Mouse (Mus musculus): Measurements from ENCODE around the gene Isy1.

DNA sequence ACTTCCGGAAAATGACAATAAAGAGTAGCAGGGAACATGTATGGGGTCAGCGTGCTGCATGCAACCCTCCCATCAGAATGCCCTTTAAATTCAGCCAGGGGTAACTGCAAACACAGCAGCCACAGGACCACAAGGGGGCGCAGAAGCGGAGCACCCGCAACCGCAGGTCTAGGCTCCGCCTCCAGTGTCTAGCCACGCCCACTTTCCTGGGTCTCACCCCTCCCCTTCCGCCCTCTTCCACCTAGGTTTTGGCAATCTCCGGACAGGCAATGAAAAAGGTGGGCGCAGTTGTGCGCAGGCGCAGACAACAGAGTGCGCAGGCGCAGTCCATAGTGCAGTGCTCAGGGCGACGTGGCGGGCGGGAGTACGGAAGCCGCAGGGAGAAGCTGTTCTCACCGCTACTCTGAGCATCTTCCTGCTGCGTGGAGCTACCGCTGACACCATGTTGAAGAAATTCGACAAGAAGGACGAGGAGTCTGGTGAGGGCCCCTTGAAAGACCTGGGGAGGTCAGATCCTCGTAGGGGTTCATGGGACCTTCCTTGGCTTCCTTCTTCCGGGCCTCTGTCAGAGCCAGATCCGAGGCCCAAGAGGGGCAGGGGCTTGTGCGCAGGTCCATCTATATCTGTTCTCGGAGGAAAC is 49.1 kb upstream of the Isy1 start, which contains the start of gene Copg1:
- TF ChIP-seq POLR2A (IDR thresholded peaks at IDR 0.05; ENCODE audit: extremely low read depth, insufficient read depth, low read length), result peak; percentile 66
- TF ChIP-seq CTCF (IDR thresholded peaks at IDR 0.05; ENCODE audit: low read depth, low read length), result peak; percentile 95

Measured in liver, adult 2 months (tissue).